Mouse (Mus musculus) CH12F3 (cell line): ENCODE data around the gene Bud23.
"Not testable (repeated sequence)": the region's sequence is repeated elsewhere in the genome, so short reads cannot be mapped to it uniquely, and the experiment has no call there.

ENCODE experiments used
- in situ Hi-C: fragments of 300-500 bp; cut with MboI; formaldehyde crosslinking; loops from 2 replicates; pipeline ENCODE4 v1.14.3; 2020; ENCODE audit warnings: low sequenced_read_pairs

Gene Bud23

GRCm38 (mm10) chr5:135064909-135065446, at the start of gene Bud23:
Bud23 (minus strand) TSS chr5:135064959.
- in situ Hi-C loops, result not testable (repeated sequence)

- in situ Hi-C loops, result no loop called here
Observed at GRCm38 (mm10) chr5:135113782-135114181, 49.0 kb upstream of the Bud23 start.

- in situ Hi-C loops, result no loop called here
Observed at GRCm38 (mm10) chr5:135109976-135110375, 45.2 kb upstream of the Bud23 start.

- in situ Hi-C loops, result no loop called here
Observed at GRCm38 (mm10) chr5:135109426-135109825, 44.7 kb upstream of the Bud23 start.

- in situ Hi-C loops, result no loop called here
Observed at GRCm38 (mm10) chr5:135109017-135109416, 44.3 kb upstream of the Bud23 start.

- in situ Hi-C loops, result no loop called here
Observed at GRCm38 (mm10) chr5:135107521-135108501, 43.1 kb upstream of the Bud23 start.

GRCm38 (mm10) chr5:135106758-135107256, 42.0 kb upstream of the Bud23 start:
- in situ Hi-C loops, result no loop called here

- in situ Hi-C loops, result no loop called here
Observed at GRCm38 (mm10) chr5:135103999-135104660, 39.4 kb upstream of the Bud23 start.

GRCm38 (mm10) chr5:135100981-135101380, 36.2 kb upstream of the Bud23 start:
- in situ Hi-C loops, result no loop called here

GRCm38 (mm10) chr5:135089653-135090052, 24.9 kb upstream of the Bud23 start, which contains the start of gene Mlxipl:
Mlxipl (plus strand) TSS chr5:135089890.
- in situ Hi-C loops, result no loop called here

- in situ Hi-C loops, result no loop called here
Observed at GRCm38 (mm10) chr5:135086871-135087270, 22.1 kb upstream of the Bud23 start.

- in situ Hi-C loops, result no loop called here
Observed at GRCm38 (mm10) chr5:135080539-135080938, 15.8 kb upstream of the Bud23 start.

- in situ Hi-C loops, result no loop called here
Observed at GRCm38 (mm10) chr5:135079578-135079977, 14.8 kb upstream of the Bud23 start.

GRCm38 (mm10) chr5:135078482-135078810, 13.7 kb upstream of the Bud23 start:
- in situ Hi-C loops, result no loop called here

GRCm38 (mm10) chr5:135077564-135078481, 13.1 kb upstream of the Bud23 start, which contains the start of gene Vps37d:
Vps37d (minus strand) TSS chr5:135078266.
- in situ Hi-C loops, result no loop called here

- in situ Hi-C loops, result no loop called here
Observed at GRCm38 (mm10) chr5:135076931-135077505, 12.3 kb upstream of the Bud23 start.

- in situ Hi-C loops, result no loop called here
Observed at GRCm38 (mm10) chr5:135076368-135076767, 11.6 kb upstream of the Bud23 start.

GRCm38 (mm10) chr5:135075655-135076054, 10.9 kb upstream of the Bud23 start:
- in situ Hi-C loops, result no loop called here

GRCm38 (mm10) chr5:135073349-135074150, 8.8 kb upstream of the Bud23 start:
- in situ Hi-C loops, result no loop called here
